ENCODE assay signal across 14 mouse cellular contexts in the genomic region with DNA sequence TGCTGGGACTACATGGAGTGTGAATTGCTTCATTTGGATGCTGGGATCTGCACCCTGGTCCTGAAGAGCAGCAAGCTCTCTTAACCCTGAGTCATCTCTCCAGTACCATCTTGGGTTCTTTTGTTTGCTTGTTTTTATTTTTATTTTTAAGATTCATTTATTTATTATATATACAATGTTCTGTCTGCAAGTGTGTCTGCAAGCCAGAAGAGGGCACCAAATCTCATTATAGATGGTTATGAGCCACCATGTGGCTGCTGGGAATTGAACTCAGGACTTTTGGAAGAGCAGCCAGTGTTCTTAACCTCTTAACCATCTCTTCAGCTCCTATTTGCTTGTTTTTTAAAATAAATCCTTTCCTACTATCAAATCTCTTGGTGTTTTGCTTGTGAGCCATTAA.
"Had no signal": no experiment of that assay in that cellular context is flagged by ENCODE, and none has a peak within 500 bp of the region (broad histone marks: within the 10 kb centered on the region; RNA-seq: fewer than 3 reads in every experiment).

No protein-coding gene starts in this region.

- H3K27me3 ChIP-seq: limb, embryonic 13.5 days; liver, embryonic 15.5 days; midbrain, embryonic 12.5 days; neural tube, embryonic 15.5 days had no signal

- H3K4me1 ChIP-seq: limb, embryonic 13.5 days; midbrain, embryonic 12.5 days; neural tube, embryonic 15.5 days had no signal

- H3K4me3 ChIP-seq: limb, embryonic 13.5 days; liver, embryonic 15.5 days; midbrain, embryonic 12.5 days; myocyte; neural tube, embryonic 15.5 days had no signal

- H3K9me3 ChIP-seq: limb, embryonic 13.5 days; liver, embryonic 15.5 days; midbrain, embryonic 12.5 days; neural tube, embryonic 15.5 days had no signal

- H3K4me2 ChIP-seq: limb, embryonic 13.5 days; liver, embryonic 15.5 days; lung, embryonic 14.5 days; midbrain, embryonic 12.5 days; neural tube, embryonic 15.5 days had no signal

- DNase-seq: kidney, adult 11 months; kidney, adult 9 months; kidney, postnatal 10 days; layer of hippocampus, postnatal 36 days; lung, embryonic 14.5 days; right cerebral cortex, adult 18-20 months; right cerebral cortex, postnatal 25 days; thymus, adult 2 months; thymus, postnatal 36 days had no signal

- H3K9ac ChIP-seq: limb, embryonic 13.5 days; liver, embryonic 15.5 days; lung, embryonic 14.5 days; midbrain, embryonic 12.5 days; neural tube, embryonic 15.5 days had no signal

- H3K27ac ChIP-seq: limb, embryonic 13.5 days; liver, embryonic 15.5 days; midbrain, embryonic 12.5 days; neural tube, embryonic 15.5 days had no signal
